Mouse (Mus musculus) mammary gland, adult 2 months (tissue): Measurements from ENCODE around the gene Actn2. TPM values are rescaled to one million over a fixed set of nuclear protein-coding genes. Genes with fewer than 3 reads are reported as not detected.

Experiments used
- polyA plus RNA-seq: library from polyadenylated mRNA; depleted of rRNA; stranded (reverse); fragments of >200 nt; gene quantifications from 2 replicates; pipeline ENCODE4 v1.2.3, GENCODE M21; 2012; ENCODE audit warnings: low replicate concordance; rRNA removed

The Actn2 gene
- 5.4 and 174 TPM in 2 replicates for polyA plus RNA-seq

GRCm38 (mm10) chr13:12340183-12340975, at the start of gene Actn2:
Gene Actn2 (minus strand): TSS chr13:12340760.

DNA sequence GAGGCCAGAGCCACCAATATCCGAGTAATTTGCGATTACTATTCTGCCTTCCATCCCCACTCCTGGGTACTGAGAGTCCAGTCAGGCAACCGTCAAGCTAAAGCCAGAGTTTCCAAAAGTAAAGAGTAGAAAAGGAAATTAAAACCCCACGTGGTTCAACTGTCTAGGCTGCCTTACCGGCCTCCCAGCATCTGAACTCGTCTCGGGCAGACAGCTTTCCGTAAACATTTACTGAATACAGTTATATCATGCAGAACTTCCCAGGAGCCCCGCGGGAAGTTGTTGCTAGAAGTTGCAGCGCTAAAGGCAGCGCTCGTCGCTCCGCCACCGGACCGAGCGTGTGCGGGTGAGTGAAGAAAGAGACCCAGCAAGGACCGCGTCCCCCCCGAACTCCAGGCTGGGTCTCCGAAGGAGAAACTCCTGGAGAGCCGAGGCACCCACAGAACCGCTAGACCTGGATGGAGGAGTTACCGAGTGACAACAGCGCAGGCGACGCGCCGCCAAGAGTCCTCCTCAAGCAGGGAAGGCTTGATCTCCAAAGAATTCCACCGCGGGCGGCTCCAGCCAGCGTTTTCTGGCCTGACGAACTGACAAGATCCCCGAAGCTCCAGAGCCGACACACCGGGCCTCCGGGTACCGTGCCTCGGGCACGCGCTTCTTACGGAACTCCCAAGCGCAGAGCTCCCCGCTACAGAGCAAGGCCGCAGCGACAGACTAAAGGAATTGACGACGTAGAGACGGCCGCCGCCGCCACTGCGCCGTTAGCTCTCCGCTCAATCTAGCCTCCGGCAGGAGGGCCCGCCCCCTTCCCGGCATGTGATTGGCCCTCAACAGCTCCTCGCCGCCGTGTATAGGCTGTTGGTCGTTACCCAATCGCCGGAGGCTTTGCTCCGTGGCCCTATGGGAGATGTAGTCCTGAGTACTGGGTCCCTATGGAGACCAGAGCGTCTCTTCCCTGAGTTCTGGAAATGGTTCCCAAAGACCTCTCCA, 82.9 kb downstream of the Actn2 start, which contains the start of gene Mtr:
TSS of gene Mtr (minus strand) at position 723 of the 990 bp plus-strand sequence.

Other genes starting within 250 kb of the Actn2 start
- 0.11 and 0.16 TPM in 2 replicates for gene Ryr2, start 233.8 kb downstream of the Actn2 start, polyA plus RNA-seq
- gene Mtr, start 82.6 kb downstream of the Actn2 start, polyA plus RNA-seq, result 6.9 and 7.5 TPM in 2 replicates
- 25.7 and 28.8 TPM in 2 replicates for gene Heatr1, start 54.3 kb upstream of the Actn2 start, polyA plus RNA-seq
- gene Lgals8, start 124.2 kb upstream of the Actn2 start, polyA plus RNA-seq, result 20.8 and 52.6 TPM in 2 replicates
- 0.96 and 1.3 TPM in 2 replicates for gene Edaradd, start 179.7 kb upstream of the Actn2 start, polyA plus RNA-seq
- 4.3 and 10.0 TPM in 2 replicates for gene Ero1lb, start 225.1 kb upstream of the Actn2 start, polyA plus RNA-seq